Mouse (Mus musculus): Measurements from ENCODE around the gene Appl1.
"Not testable (repeated sequence)": the region's sequence is repeated elsewhere in the genome, so short reads cannot be mapped to it uniquely, and the experiment has no call there.

GRCm38 (mm10) chr14:26956139-26956538 is 14.9 kb downstream of the Appl1 start:
- TF ChIP-seq POLR2A (IDR thresholded peaks at IDR 0.05; ENCODE audit: low read depth, low read length); CTCF (conservative IDR thresholded peaks at IDR 0.05; ENCODE audit: insufficient read depth, insufficient read length, low read depth, low read length): not testable (repeated sequence)

Data from kidney, adult 2 months (tissue).